Mouse (Mus musculus): Measurements from ENCODE around the gene Vdr.

DNA sequence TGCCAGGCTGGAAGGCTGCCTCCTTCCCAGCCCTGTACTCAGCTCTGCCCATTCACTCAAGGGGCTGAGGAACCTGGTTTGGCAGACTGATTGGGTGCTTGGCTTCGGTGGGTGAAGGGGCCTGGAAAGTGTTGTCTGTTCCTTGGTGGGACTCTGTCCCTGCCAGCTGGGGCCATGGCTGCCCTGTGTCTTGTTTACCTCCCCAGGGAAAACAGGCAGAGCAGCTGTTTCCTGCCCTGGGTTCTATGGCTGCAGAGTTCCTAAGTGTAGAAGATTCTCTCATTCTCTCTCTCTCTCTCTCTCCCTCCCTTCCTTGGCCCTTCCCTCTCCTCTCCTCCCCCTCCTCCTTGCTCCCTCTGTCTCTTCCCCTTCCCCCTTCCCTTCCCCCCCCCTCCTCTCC lies 44.9 kb upstream of the Vdr start:
- TF ChIP-seq CTCF (IDR thresholded peaks at IDR 0.05; ENCODE audit: low read depth) (no peak), EP300 (IDR thresholded peaks at IDR 0.05; ENCODE audit: low read depth) (no peak)

All from liver, embryonic 14.5 days (tissue).